ENCODE assay signal across 9 mouse cellular contexts in genomic region chr15:98168622-98169004, GRCm38 (mm10). TPM values are rescaled to one million over a fixed set of nuclear protein-coding genes. Genes with fewer than 3 reads are reported as not detected.
A peak's percentile ranks its signal among the peaks of the same experiment; 100 is the strongest.
DNase-seq lines count a peak whose midpoint lies in the region; TF ChIP-seq lines count a peak whose summit lies in the region.
"Had no signal": no experiment of that assay in that cellular context is flagged by ENCODE, and none has a peak within 500 bp of the region (broad histone marks: within the 10 kb centered on the region; RNA-seq: fewer than 3 reads in every experiment).

No protein-coding gene starts in this region.

- TF ChIP-seq CTCF in olfactory bulb, adult 2 months (IDR thresholded peaks at IDR 0.05; ENCODE audit: insufficient read depth, low read depth, low read length) = no peak

- no peaks in the 10 kb centered on the region for H3K36me3 ChIP-seq in limb, embryonic 10.5 days

- DNase-seq in cerebellum, adult 8-10 months = peak; percentile 35
- DNase-seq in cerebellum, adult 11 months = no peak
- DNase-seq in right cerebral cortex, postnatal 4 days = peak; percentile 14
- DNase-seq in right cerebral cortex, adult 18-20 months = no peak
- DNase-seq in limb, embryonic 10.5 days (ENCODE audit: low spot score) = peak; percentile 43
- DNase-seq in right cerebral cortex, postnatal 36 days (ENCODE audit: low spot score in 2 of 2) = no peak
- DNase-seq in spleen, postnatal 4 days (ENCODE audit: low spot score in 2 of 2) = no peak

- no peak for TF ChIP-seq POLR2A in olfactory bulb, adult 2 months (IDR thresholded peaks at IDR 0.05; ENCODE audit: insufficient read depth, low read depth, low read length)

- H3K4me3 ChIP-seq in limb, embryonic 10.5 days = peak overlapping the region; percentile 62
- H3K4me3 ChIP-seq in olfactory bulb, adult 2 months (ENCODE audit: insufficient read depth, low read depth, low read length) = peak overlapping the region; percentile 74

- H3K9me3 ChIP-seq in limb, embryonic 10.5 days (replicated peaks) = no peaks in the 10 kb centered on the region

- WGBS in limb, embryonic 10.5 days = 4% methylated on average over 19 of the region's 19 CpGs
- 15% methylated on average over 19 of the region's 19 CpGs for WGBS in olfactory bulb, adult 2 months

- peaks cover 90% of the 10 kb centered on the region for H3K27me3 ChIP-seq in limb, embryonic 10.5 days (ENCODE audit: low read depth, poor library complexity, severe bottlenecking)

- H3K4me1 ChIP-seq in limb, embryonic 10.5 days = peaks cover 19% of the 10 kb centered on the region
- H3K4me1 ChIP-seq in olfactory bulb, adult 2 months (ENCODE audit: control insufficient read depth, insufficient read depth, low read length) = peaks cover 25% of the 10 kb centered on the region

- H3K27ac ChIP-seq in limb, embryonic 10.5 days = no peak overlapping the region
- H3K27ac ChIP-seq in olfactory bulb, adult 2 months (ENCODE audit: insufficient read depth, low read depth, low read length) = no peak overlapping the region

RNA-seq across cellular contexts. Expression of gene Ccdc184, which starts 1.7 kb away (rescaled TPM):
- 0.11 and 0.33 TPM in 2 replicates for polyA plus RNA-seq in limb, embryonic 10.5 days (2016; fragmentation: Nextera tagmentation; extraction: Ambion mirVana)
- not detected in 2 replicates for polyA plus RNA-seq in olfactory bulb, adult 2 months (2012; ENCODE audit: insufficient read depth, insufficient read length, low replicate concordance, missing spikeins)

RNA-seq across cellular contexts. Expression of gene Asb8, which starts 3.2 kb away (rescaled TPM):
- polyA plus RNA-seq in limb, embryonic 10.5 days (2016; fragmentation: Nextera tagmentation; extraction: Ambion mirVana) = 36.1 and 40.4 TPM in 2 replicates
- not detected in 2 replicates for polyA plus RNA-seq in olfactory bulb, adult 2 months (2012; ENCODE audit: insufficient read depth, insufficient read length, low replicate concordance, missing spikeins)

RNA-seq across cellular contexts. Expression of gene Olfr288, which starts 26.7 kb away (rescaled TPM):
- not detected in 2 replicates for polyA plus RNA-seq in limb, embryonic 10.5 days (2016; fragmentation: Nextera tagmentation; extraction: Ambion mirVana)
- not detected in 2 replicates for polyA plus RNA-seq in olfactory bulb, adult 2 months (2012; ENCODE audit: insufficient read depth, insufficient read length, low replicate concordance, missing spikeins)
- polyA plus RNA-seq: spleen, adult 2 months had no signal

RNA-seq across cellular contexts. Expression of gene Gm44579, which starts 52.2 kb away (rescaled TPM):
- polyA plus RNA-seq in limb, embryonic 10.5 days (2016; fragmentation: Nextera tagmentation; extraction: Ambion mirVana) = not detected in 2 replicates
- not detected in 2 replicates for polyA plus RNA-seq in olfactory bulb, adult 2 months (2012; ENCODE audit: insufficient read depth, insufficient read length, low replicate concordance, missing spikeins)
- polyA plus RNA-seq: spleen, adult 2 months had no signal

RNA-seq across cellular contexts. Expression of gene Olfr287, which starts 52.2 kb away (rescaled TPM):
- not detected in 2 replicates for polyA plus RNA-seq in limb, embryonic 10.5 days (2016; fragmentation: Nextera tagmentation; extraction: Ambion mirVana)
- polyA plus RNA-seq in olfactory bulb, adult 2 months (2012; ENCODE audit: insufficient read depth, insufficient read length, low replicate concordance, missing spikeins) = not detected in 2 replicates
- polyA plus RNA-seq: spleen, adult 2 months had no signal

Comparison
In these comparisons a context has a peak if more than half of its experiments do, and no peak if none do; other contexts are left out.
1. DNase-seq: peak in cerebellum, adult 8-10 months (single experiment), right cerebral cortex, postnatal 4 days (single experiment) and limb, embryonic 10.5 days (single experiment); none in cerebellum, adult 11 months (single experiment), right cerebral cortex, adult 18-20 months (single experiment), right cerebral cortex, postnatal 36 days (0 of 2) and spleen, postnatal 4 days (0 of 2).
2. RNA of gene Asb8, which starts 3.2 kb away (polyA plus RNA-seq): 36.1 to 40.4 TPM in limb, embryonic 10.5 days; not detected in olfactory bulb, adult 2 months; every median in the first group is over 10 times any median in the second.